Mouse (Mus musculus) lung, embryonic 15.5 days (tissue): ENCODE results near the gene Maml2. TPM values are rescaled to one million over a fixed set of nuclear protein-coding genes. Genes with fewer than 3 reads are reported as not detected.
A peak's percentile ranks its signal among the peaks of the same experiment; 100 is the strongest.

Experiments
- ATAC-seq: fragments of 200-750 bp; cut with Nextera tagmentation; 2 replicates; pipeline ENCODE4 v1.8.0; 2017; ENCODE audit warnings: moderate number of reproducible peaks, borderline replicate concordance; ENCODE audit not compliant: low FRiP score, low TSS enrichment; ENCODE audit errors: extremely low read depth
- H3K27ac ChIP-seq: fragments of 300-500 bp; sonication (generic); 2 replicates; pipeline ENCODE4 v1.5.1; 2015; ENCODE audit warnings: moderate library complexity, mild to moderate bottlenecking, inconsistent platforms
- H3K27me3 ChIP-seq: fragments of 300-500 bp; sonication (generic); 2 replicates; pipeline ENCODE4 v1.6.1; 2015; ENCODE audit warnings: inconsistent platforms
- H3K36me3 ChIP-seq: fragments of 300-500 bp; sonication (generic); 2 replicates; pipeline ENCODE4 v1.6.1; 2015; ENCODE audit warnings: inconsistent platforms
- H3K4me1 ChIP-seq: fragments of 300-500 bp; sonication (generic); 2 replicates; pipeline ENCODE4 v1.6.1; 2015; ENCODE audit warnings: inconsistent platforms
- H3K4me2 ChIP-seq: fragments of 300-500 bp; sonication (generic); 2 replicates; pipeline ENCODE4 v1.6.1; 2015; ENCODE audit warnings: inconsistent platforms, mild to moderate bottlenecking, moderate library complexity
- H3K4me3 ChIP-seq: fragments of 300-500 bp; sonication (generic); 2 replicates; pipeline ENCODE4 v1.5.1; 2015; ENCODE audit warnings: mild to moderate bottlenecking, inconsistent platforms
- H3K9ac ChIP-seq: fragments of 300-500 bp; sonication (generic); 2 replicates; pipeline ENCODE4 v1.6.1; 2015; ENCODE audit warnings: inconsistent platforms
- H3K9me3 ChIP-seq: fragments of 300-500 bp; sonication (generic); 2 replicates; pipeline ENCODE4 v1.6.1; 2016; ENCODE audit warnings: inconsistent platforms
- WGBS: fragments of 180-500 bp; shearing (Covaris S2); methylation state at CpG from one replicate; pipeline ENCODE4 v1.1.7; 2015; 5-methylcytosine and 5-hydroxymethylcytosine counted together
- polyA plus RNA-seq: library from polyadenylated mRNA; unstranded; fragments of >200 nt; fragmentation: Nextera tagmentation; extraction: Ambion mirVana; gene quantifications from 2 replicates; pipeline ENCODE4 v1.2.1, GENCODE M21; 2015

Gene Maml2
- polyA plus RNA-seq, 1 experiment from 2014 or later, result 14.5 TPM

DNA sequence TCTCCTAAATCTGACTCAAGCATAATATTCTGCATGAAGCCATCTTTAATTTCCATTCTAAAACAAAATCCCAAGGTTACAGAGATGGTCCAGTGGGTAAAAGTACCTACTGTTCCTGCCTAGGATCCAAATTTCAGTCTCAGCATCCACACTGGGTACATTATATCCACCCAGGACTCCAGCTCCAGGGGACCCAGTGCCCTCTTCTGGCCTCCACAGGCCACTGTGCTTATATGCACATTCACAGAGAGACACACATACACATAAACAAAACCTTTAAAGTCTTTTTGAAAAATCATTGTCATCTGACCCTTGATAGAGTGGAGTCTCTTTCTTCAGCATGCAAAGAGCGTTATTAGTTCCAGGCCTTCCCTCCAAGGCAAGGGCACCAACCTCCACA lies 291.0 kb downstream of the Maml2 start:
- WGBS, result 100% methylated on average over 1 of the region's 1 CpGs
- Histone ChIP-seq H3K27me3 (no peaks in the 10 kb centered on the region), H3K9ac (no peak overlapping the region), H3K36me3 (no peaks in the 10 kb centered on the region), H3K9me3 (no peaks in the 10 kb centered on the region), H3K4me3 (no peak overlapping the region), H3K4me2 (no peak overlapping the region), H3K27ac (no peak overlapping the region), H3K4me1 (peaks cover 24% of the 10 kb centered on the region)
- ATAC-seq, result no peak

DNA sequence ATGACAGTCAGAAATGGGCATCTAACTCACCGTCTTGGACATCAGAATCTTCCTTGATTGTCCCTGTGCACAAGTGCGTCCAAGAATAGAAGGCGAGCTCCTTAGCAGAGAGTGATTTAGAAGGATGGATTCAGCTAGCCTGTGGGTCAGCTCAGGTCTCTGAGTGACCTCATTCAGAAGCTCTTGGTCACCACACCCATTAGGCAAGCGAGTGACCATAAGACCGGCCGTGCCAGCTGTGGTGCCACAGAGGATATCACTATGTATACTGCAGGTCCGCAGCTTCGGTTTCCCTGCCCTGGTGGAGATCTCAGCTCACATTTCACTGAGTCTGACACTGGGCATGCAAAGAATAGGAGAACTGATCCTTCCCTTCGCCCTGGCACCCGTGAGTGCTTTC lies 294.9 kb downstream of the Maml2 start:
- Histone ChIP-seq H3K36me3 (no peaks in the 10 kb centered on the region), H3K9me3 (no peaks in the 10 kb centered on the region), H3K4me2 (no peak overlapping the region), H3K9ac (no peak overlapping the region), H3K4me3 (no peak overlapping the region), H3K27me3 (no peaks in the 10 kb centered on the region), H3K4me1 (peaks cover 2% of the 10 kb centered on the region; the same call in 1 of the 2 replicates), H3K27ac (no peak overlapping the region)
- WGBS, result 88% methylated on average over 10 of the region's 10 CpGs
- no peak for ATAC-seq

DNA sequence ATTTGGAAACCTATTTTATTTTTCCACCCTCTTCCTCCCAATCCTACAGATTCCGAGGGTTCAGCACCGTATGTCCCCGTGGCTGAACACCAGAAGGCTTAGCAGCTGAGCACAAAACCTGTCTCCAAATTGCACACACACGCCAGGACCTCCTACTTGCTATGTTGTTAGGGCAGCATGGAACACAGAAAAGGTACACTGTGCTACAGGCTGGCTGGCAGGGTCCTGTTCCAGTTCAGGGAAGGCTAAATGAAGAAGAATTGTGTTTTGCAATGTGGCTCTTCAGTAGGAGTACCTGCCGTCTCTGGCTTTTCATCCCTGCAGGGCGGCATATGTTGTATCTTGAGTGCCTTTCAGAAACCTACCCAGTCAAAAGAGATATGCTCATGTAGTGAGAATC lies 300.0 kb downstream of the Maml2 start:
- 86% methylated on average over 6 of the region's 6 CpGs for WGBS
- no peak for ATAC-seq
- no peak overlapping the region for H3K9ac ChIP-seq
- no peak overlapping the region for H3K27ac ChIP-seq
- no peak overlapping the region for H3K4me3 ChIP-seq
- no peaks in the 10 kb centered on the region for H3K36me3 ChIP-seq
- no peaks in the 10 kb centered on the region for H3K4me1 ChIP-seq
- H3K4me2 ChIP-seq, result no peak overlapping the region
- H3K9me3 ChIP-seq, result no peaks in the 10 kb centered on the region
- H3K27me3 ChIP-seq, result no peaks in the 10 kb centered on the region

DNA sequence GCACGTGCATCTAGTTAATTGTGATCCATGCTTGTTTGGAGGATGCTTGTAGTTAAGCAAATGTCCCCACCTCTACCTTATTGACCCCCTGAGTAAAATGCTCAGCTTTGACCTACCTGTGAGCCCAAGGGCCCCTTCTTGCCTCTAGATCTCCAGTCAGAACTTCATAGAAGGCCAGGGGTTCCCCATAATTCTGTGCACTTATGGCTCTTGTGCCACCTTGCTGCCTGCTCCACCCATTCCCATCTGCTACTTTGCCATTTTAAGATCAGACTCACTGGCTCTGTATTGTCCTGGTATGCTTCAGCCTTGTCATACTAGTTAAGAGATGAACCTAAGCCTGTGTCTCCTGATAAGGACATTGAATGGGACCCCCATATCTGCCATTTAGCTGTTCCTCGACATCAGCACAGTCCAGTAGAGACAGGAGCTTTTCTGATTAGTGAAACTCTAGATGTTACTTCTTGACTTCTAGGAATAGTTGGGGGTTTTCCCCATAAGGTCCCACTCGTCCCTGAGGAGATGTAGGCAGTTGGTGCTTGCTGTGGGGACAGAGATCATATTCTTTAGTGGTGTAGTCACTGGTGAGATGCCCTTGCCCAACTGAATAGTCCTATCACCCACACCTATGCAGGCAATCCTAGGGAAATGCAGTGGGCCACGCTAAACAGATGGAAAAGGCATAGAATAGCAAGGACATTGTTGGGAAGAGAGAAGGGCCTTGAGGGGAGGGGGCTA lies 301.0 kb downstream of the Maml2 start:
- H3K9me3 ChIP-seq, result no peaks in the 10 kb centered on the region
- H3K4me3 ChIP-seq, result no peak overlapping the region
- no peak for ATAC-seq
- H3K27me3 ChIP-seq, result no peaks in the 10 kb centered on the region
- 80% methylated on average over 4 of the region's 4 CpGs for WGBS
- no peaks in the 10 kb centered on the region for H3K36me3 ChIP-seq
- H3K9ac ChIP-seq, result no peak overlapping the region
- H3K4me1 ChIP-seq, result no peaks in the 10 kb centered on the region
- H3K27ac ChIP-seq, result no peak overlapping the region
- no peak overlapping the region for H3K4me2 ChIP-seq

DNA sequence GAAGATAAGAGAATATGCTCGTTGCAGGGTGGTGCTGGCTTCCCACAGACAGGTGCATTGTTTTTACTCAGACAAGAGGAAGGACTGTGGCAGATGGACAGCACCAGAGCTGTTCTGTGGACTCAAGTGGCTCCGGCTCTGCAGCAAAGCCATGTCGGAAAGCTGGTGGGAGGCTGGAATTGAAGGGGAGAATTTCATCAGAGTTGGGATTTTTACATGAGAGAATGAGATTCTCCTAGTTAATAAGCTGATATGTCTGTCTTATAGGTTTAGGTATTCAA lies 301.5 kb downstream of the Maml2 start:
- WGBS, result 77% methylated on average over 3 of the region's 3 CpGs
- H3K9me3 ChIP-seq, result no peaks in the 10 kb centered on the region
- no peak overlapping the region for H3K4me3 ChIP-seq
- no peak overlapping the region for H3K4me2 ChIP-seq
- no peaks in the 10 kb centered on the region for H3K4me1 ChIP-seq
- ATAC-seq, result no peak
- no peaks in the 10 kb centered on the region for H3K27me3 ChIP-seq
- no peak overlapping the region for H3K27ac ChIP-seq
- H3K36me3 ChIP-seq, result no peaks in the 10 kb centered on the region
- H3K9ac ChIP-seq, result no peak overlapping the region

DNA sequence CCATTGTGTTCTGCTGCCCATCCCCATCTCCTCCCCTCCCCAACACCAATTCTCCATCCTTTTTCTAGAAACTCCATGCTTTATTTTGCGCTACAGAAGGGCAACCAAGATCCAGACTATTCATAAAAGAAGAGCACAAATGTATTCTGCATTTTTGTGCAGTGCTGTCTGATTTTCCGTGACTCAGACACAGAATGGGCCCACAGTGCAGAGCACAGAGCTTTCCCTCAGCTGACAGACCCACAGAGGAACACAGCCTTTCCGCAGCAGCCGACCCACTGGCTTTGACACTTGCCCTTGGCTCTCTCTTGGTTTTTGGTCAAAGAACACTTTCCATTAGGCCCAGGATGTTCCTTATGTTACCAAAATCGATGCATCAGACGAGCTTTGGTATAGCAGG lies 302.0 kb downstream of the Maml2 start:
- no peak overlapping the region for H3K9ac ChIP-seq
- no peaks in the 10 kb centered on the region for H3K9me3 ChIP-seq
- H3K4me3 ChIP-seq, result no peak overlapping the region
- no peak overlapping the region for H3K27ac ChIP-seq
- no peaks in the 10 kb centered on the region for H3K27me3 ChIP-seq
- H3K36me3 ChIP-seq, result no peaks in the 10 kb centered on the region
- no peak overlapping the region for H3K4me2 ChIP-seq
- 90% methylated on average over 6 of the region's 6 CpGs for WGBS
- H3K4me1 ChIP-seq, result no peaks in the 10 kb centered on the region
- no peak for ATAC-seq

DNA sequence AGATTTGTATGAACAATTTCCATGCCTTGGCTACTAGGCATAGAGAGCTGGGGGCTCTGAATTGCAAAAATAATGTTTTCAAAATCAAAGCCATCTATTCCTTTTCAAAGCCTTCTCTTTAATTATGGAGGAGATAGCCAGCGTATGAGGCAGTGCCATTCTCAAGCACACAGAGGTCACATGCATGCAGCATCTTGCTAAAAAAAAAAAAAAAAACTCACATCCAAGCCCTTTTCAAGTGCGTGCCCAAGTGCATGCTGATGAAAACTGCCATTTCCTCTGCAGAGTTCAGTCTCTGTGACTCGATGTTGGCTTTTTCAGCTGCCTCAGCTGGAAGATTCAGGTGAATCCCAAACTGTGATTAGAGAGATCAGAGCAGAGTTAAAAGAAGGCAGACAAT lies 304.0 kb downstream of the Maml2 start:
- no peak for ATAC-seq
- no peaks in the 10 kb centered on the region for H3K4me1 ChIP-seq
- H3K27me3 ChIP-seq, result no peaks in the 10 kb centered on the region
- no peak overlapping the region for H3K4me3 ChIP-seq
- H3K36me3 ChIP-seq, result no peaks in the 10 kb centered on the region
- H3K9ac ChIP-seq, result no peak overlapping the region
- no peak overlapping the region for H3K4me2 ChIP-seq
- WGBS, result 74% methylated on average over 3 of the region's 3 CpGs
- no peaks in the 10 kb centered on the region for H3K9me3 ChIP-seq
- no peak overlapping the region for H3K27ac ChIP-seq

DNA sequence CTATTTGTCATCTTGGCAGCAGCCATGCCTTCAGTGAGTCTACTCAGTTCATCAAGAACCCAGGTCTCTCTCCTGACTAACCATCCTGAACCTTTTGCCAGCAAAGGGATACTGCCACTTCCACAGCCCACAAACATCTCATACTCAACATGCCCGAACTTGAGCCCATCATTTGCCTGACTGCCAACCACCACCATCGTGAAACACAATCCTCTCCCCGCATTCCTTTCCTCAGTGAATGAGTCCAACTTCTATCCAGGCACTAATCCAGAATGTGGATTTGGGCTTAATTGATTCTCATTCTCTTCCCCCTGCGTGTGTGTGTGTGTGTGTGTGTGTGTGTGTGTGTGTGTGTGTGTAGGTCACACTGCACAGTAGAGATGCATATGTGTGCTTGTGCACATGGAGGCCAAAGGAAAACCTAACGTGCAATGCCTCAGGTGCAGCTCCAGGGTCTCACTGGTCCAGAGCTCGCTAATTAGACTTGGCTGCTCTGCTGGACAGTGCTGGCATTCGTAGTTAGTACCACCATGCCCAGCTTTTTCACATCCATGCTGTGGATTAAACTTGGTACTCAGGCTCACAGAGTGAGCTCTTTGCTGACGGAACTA lies 305.9 kb downstream of the Maml2 start:
- H3K36me3 ChIP-seq, result no peaks in the 10 kb centered on the region
- no peaks in the 10 kb centered on the region for H3K4me1 ChIP-seq
- no peak overlapping the region for H3K27ac ChIP-seq
- WGBS, result 82% methylated on average over 8 of the region's 8 CpGs
- no peak overlapping the region for H3K9ac ChIP-seq
- no peak for ATAC-seq
- H3K4me3 ChIP-seq, result no peak overlapping the region
- H3K4me2 ChIP-seq, result no peak overlapping the region
- H3K27me3 ChIP-seq, result no peaks in the 10 kb centered on the region
- no peaks in the 10 kb centered on the region for H3K9me3 ChIP-seq

DNA sequence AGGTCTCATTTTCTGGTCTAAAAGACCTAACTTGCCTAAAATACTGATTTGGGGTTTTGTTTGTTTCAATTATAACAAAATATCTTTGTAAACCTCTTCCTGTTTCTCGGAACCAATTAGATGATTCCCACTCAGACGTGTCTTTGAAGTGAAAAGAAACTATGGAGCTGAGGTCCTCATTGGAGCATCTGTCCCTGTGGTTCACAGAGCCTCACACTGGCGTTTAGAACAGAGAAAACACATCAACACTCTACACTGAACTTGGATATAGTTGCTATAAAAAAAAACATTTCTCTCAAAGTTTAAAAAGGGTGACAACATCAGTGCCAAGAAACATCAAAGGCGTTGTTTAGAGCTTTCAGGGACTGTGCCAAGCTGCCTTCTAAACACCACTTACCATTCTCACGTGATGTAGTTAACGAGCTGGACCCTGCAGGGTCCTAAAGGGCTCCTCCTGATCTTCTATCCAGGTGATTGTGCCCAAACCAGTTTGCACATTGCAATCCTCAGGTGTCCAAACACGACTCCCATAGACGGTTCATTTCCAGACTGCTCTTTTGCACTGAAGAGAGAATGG lies 309.9 kb downstream of the Maml2 start:
- H3K4me3 ChIP-seq, result no peak overlapping the region
- H3K27ac ChIP-seq, result no peak overlapping the region
- no peaks in the 10 kb centered on the region for H3K9me3 ChIP-seq
- H3K4me1 ChIP-seq, result peaks cover 17% of the 10 kb centered on the region
- H3K27me3 ChIP-seq, result no peaks in the 10 kb centered on the region
- no peak overlapping the region for H3K9ac ChIP-seq
- 55% methylated on average over 8 of the region's 8 CpGs for WGBS
- peak; percentile 56 for ATAC-seq
- H3K4me2 ChIP-seq, result no peak overlapping the region
- H3K36me3 ChIP-seq, result no peaks in the 10 kb centered on the region

DNA sequence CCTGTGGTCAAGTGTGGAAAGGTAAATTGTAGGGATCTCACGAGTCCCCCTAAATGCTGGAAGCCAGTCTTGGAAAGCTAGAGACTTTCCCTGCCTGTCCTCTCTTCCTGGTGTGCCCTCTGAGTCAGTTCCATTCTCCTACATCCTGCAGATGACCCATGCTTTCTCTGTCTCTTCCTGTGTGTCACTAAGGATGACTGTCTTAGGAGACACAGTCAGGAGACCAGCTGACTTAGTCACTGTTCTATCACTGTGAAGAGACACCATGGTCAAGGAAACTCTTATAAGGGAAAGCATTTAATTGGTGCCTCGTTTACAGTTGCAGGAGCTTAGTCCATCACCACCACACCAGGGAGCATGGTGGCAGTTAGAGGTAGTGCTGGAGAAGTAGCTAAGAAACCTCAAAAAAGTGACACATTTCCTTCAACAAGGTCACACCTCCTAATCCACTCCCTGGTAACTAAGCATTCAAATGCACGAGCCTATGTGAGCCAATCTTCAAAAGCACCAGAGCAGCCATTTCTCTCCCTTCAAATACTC lies 310.8 kb downstream of the Maml2 start:
- Histone ChIP-seq H3K36me3 (no peaks in the 10 kb centered on the region), H3K9me3 (no peaks in the 10 kb centered on the region), H3K4me1 (peaks cover 27% of the 10 kb centered on the region), H3K4me2 (no peak overlapping the region), H3K27ac (0 out of 2 replicates have a peak overlapping the region, but pooled peaks have one; percentile 20), H3K27me3 (no peaks in the 10 kb centered on the region), H3K9ac (no peak overlapping the region), H3K4me3 (no peak overlapping the region)
- WGBS, result 53% methylated on average over 3 of the region's 3 CpGs
- no peak for ATAC-seq

DNA sequence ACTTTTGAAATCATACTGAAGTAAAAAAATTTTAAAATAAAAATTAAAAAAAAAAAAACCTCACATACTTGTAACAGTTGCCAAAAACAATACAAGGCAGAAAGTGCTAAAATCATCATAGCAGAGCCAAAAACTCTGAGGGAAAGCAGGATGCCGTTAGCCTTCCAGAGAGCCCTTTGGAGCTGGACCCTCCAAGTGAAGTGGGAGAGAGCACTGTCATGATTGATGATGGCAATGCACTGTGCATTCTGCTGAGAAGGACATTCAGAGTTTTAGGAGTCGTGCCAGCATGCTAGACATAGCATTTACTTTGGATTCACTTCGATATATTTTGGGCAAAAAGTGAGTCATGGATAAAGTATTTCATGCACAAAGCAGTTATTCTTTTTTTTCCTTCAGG lies 313.8 kb downstream of the Maml2 start:
- ATAC-seq, result peak; percentile 60; the same call in 1 of the 2 replicates
- peak overlapping the region; percentile 17; the same call in 1 of the 2 replicates for H3K27ac ChIP-seq
- 25% methylated on average over 3 of the region's 3 CpGs for WGBS

DNA sequence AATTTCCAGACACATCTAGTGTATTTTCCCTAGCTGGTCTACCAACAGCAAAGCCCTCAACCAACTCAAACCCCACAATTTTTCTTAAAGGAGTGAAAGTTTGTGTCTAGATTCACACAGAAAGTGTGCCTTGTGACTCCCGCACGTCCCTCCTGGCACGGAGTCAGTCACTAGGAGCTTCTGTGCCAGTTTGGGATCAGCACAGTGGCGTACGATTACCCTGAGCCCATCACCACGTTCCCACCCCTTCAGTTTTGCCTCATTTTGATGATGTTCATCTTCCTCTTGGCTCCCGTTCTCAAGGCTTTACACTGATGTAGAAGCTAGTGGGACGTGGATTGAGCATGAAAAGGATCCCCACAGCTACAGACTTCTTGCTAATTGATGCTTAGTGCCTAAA lies 314.6 kb downstream of the Maml2 start:
- peak overlapping the region; percentile 85 for H3K27ac ChIP-seq
- H3K4me2 ChIP-seq, result no peak overlapping the region
- no peaks in the 10 kb centered on the region for H3K9me3 ChIP-seq
- ATAC-seq, result no peak
- no peak overlapping the region for H3K4me3 ChIP-seq
- no peaks in the 10 kb centered on the region for H3K36me3 ChIP-seq
- H3K27me3 ChIP-seq, result no peaks in the 10 kb centered on the region
- H3K4me1 ChIP-seq, result peaks cover 44% of the 10 kb centered on the region
- WGBS, result 77% methylated on average over 8 of the region's 8 CpGs
- H3K9ac ChIP-seq, result no peak overlapping the region

More for the DNA sequence above, 313.8 kb downstream of the Maml2 start:
- Histone ChIP-seq H3K36me3 (no peaks in the 10 kb centered on the region), H3K4me2 (no peak overlapping the region), H3K4me3 (no peak overlapping the region), H3K9ac (no peak overlapping the region), H3K9me3 (no peaks in the 10 kb centered on the region), H3K27me3 (no peaks in the 10 kb centered on the region), H3K4me1 (peaks cover 44% of the 10 kb centered on the region)
